Mouse (Mus musculus): ENCODE results near the gene Ccdc106. TPM values are rescaled to one million over a fixed set of nuclear protein-coding genes. Genes with fewer than 3 reads are reported as not detected.
A peak's percentile ranks its signal among the peaks of the same experiment; 100 is the strongest.

The Ccdc106 gene
- total and polyA plus RNA-seq, 3 experiments: 0.52 to 0.81 TPM; not detected in 1

DNA sequence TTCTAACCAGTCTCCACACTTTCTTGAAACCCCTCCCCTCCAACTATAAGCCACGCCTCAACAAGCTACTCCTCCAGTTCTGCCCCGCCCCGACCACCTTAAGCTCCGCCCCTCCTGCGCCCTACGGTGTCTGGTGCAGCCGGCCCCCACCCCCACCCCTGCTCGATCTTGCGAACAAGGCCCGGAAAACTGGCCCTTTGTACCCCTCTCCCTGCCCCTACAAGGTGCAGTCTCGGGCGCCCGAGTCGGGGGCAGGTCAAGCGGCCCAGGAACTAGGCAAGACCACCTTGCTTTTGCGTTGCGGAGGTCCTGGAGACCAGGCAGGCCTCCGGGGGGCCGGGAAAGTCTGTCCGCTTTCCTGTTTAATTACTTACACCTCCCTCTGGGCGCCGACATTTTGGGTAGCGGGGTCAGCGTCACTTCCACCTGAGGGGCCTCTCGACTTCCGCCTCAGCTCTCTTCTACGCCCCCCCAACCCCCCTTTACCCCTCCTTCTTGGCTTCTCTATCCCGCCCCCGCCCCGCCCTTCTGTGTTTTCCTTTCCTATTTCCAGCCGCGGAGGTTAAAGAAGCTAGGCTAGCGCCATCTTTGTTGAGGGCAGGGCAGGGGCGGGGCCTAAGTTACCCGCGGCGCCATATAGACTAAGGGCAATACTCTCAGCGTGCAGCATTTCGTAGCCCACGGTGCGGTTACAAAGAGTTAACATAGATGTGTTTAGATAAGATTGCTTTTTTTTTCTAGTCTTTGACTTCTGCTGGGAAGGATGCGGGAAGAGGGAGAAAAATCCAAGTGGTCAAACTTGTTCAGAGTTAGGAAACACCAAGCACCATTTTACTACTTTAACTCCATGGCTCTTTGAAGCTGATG, 5.9 kb upstream of the Ccdc106 start, which contains the start of the genes Zfp524 and Fiz1 (continued):
- TF ChIP-seq ETS1 (conservative IDR thresholded peaks at IDR 0.05; ENCODE audit: low read depth, low read length): no peak
- TF ChIP-seq JUND (conservative IDR thresholded peaks at IDR 0.05; ENCODE audit: low read depth, low read length): no peak
- TF ChIP-seq ZNF384 (IDR thresholded peaks at IDR 0.05; ENCODE audit: low read depth, low read length): peak; percentile 42; the same call in 1 of the 2 replicates
- no peak for TF ChIP-seq MAX (IDR thresholded peaks at IDR 0.05; ENCODE audit: low read length)
- TF ChIP-seq ZC3H11A (IDR thresholded peaks at IDR 0.05; ENCODE audit: low read depth, low read length): no peak
- 0 out of 2 replicates have a peak, but pooled peaks have one; percentile 50 for TF ChIP-seq E2F4 (IDR thresholded peaks at IDR 0.05; ENCODE audit: insufficient replicate concordance, low read depth, low read length)
- no peak for TF ChIP-seq CTCF (conservative IDR thresholded peaks at IDR 0.05 in 1 of 2, IDR thresholded peaks at IDR 0.05 in 1 of 2; ENCODE audit: low read depth in 2 of 2, low read length in 2 of 2)
- TF ChIP-seq UBTF (IDR thresholded peaks at IDR 0.05; ENCODE audit: low read depth, low read length): no peak; the same call in 1 of the 2 replicates
- TF ChIP-seq RAD21 (IDR thresholded peaks at IDR 0.05; ENCODE audit: low read depth, low read length): no peak
- TF ChIP-seq SIN3A (IDR thresholded peaks at IDR 0.05; ENCODE audit: low read length): no peak; the same call in 1 of the 2 replicates
- peak; percentile 67 for TF ChIP-seq NELFE (IDR thresholded peaks at IDR 0.05; ENCODE audit: low read depth, low read length)
- no peak; the same call in 1 of the 2 replicates for TF ChIP-seq ZMIZ1 (IDR thresholded peaks at IDR 0.05; ENCODE audit: low read depth, low read length)

- Histone ChIP-seq H3K9ac (ENCODE audit: insufficient read depth, low read depth) (peak within 1 kb of the TSS; percentile 97), H3K79me2 (replicated peaks; ENCODE audit: control insufficient read depth, extremely low read depth, insufficient read depth, poor library complexity, severe bottlenecking) (peaks cover 6% of the 10 kb centered on the region; the same call in 1 of the 2 replicates), H3K36me3 (replicated peaks in 1 of 2; ENCODE audit: control insufficient read depth in 1 of 2, insufficient read depth in 1 of 2, low read length in 1 of 2) (peaks cover 28 to 39% of the 10 kb centered on the region in 2 experiments), H3K9me3 (replicated peaks; ENCODE audit: low read length) (peaks cover 6% of the 10 kb centered on the region), H3K27me3 (replicated peaks) (no peaks in the 10 kb centered on the region), H3K4me3 (replicated peaks in 1 of 3; ENCODE audit: low read depth in 2 of 3, low read length in 2 of 3, poor library complexity in 1 of 3) (peak within 1 kb of the TSS; percentile 75 to 81 (median 78)), H3K4me2 (ENCODE audit: insufficient read depth, low read depth, poor library complexity, severe bottlenecking) (peak within 1 kb of the TSS; percentile 74), H3K4me1 (ENCODE audit: control insufficient read depth in 1 of 2, insufficient read depth in 2 of 2) (peaks cover 4 to 37% of the 10 kb centered on the region in 2 experiments), H3K27ac (ENCODE audit: insufficient read depth, low read depth) (peak within 1 kb of the TSS; percentile 90)
- DNase-seq (ENCODE audit: extremely low read depth): peak; percentile 94
- dilution Hi-C loops (cut with MboI; ENCODE audit: extremely low pct_ligation_motif_present, extremely low pct_unique_long_range_greater_than_20kb, low sequenced_read_pairs) (no loop called here), in situ Hi-C loops (cut with MboI; ENCODE audit: low pct_ligation_motif_present, low pct_unique_long_range_greater_than_20kb, low sequenced_read_pairs) (no loop called here)
- TF ChIP-seq MXI1 (IDR thresholded peaks at IDR 0.05; ENCODE audit: low read depth, low read length) (peak; percentile 66), HCFC1 (IDR thresholded peaks at IDR 0.05; ENCODE audit: low read depth, low read length) (no peak), JUN (IDR thresholded peaks at IDR 0.05; ENCODE audit: insufficient read depth, low read depth, low read length) (no peak), ETS1 (conservative IDR thresholded peaks at IDR 0.05; ENCODE audit: low read depth, low read length) (no peak), CHD1 (IDR thresholded peaks at IDR 0.05; ENCODE audit: low read depth, low read length) (no peak), MAZ (IDR thresholded peaks at IDR 0.05; ENCODE audit: low read depth, low read length) (peak; percentile 91), ZKSCAN1 (IDR thresholded peaks at IDR 0.05; ENCODE audit: borderline replicate concordance, low read depth, low read length) (no peak), RCOR1 (conservative IDR thresholded peaks at IDR 0.05; ENCODE audit: low read depth, low read length) (no peak), JUND (conservative IDR thresholded peaks at IDR 0.05; ENCODE audit: low read depth, low read length) (no peak), CTCF (conservative IDR thresholded peaks at IDR 0.05 in 1 of 2, IDR thresholded peaks at IDR 0.05 in 1 of 2; ENCODE audit: low read depth in 2 of 2, low read length in 2 of 2) (no peak), ZNF384 (IDR thresholded peaks at IDR 0.05; ENCODE audit: low read depth, low read length) (no peak), SIN3A (IDR thresholded peaks at IDR 0.05; ENCODE audit: low read length) (peak; percentile 54; the same call in 1 of the 2 replicates), USF2 (conservative IDR thresholded peaks at IDR 0.05; ENCODE audit: low read depth, low read length) (no peak), BHLHE40 (IDR thresholded peaks at IDR 0.05; ENCODE audit: low read depth, low read length) (peak; percentile 93), GABPA (IDR thresholded peaks at IDR 0.05; ENCODE audit: insufficient replicate concordance, low read depth, low read length) (no peak), TCF12 (IDR thresholded peaks at IDR 0.05; ENCODE audit: low read depth, low read length) (peak; percentile 19; the same call in 1 of the 2 replicates), KAT2A (IDR thresholded peaks at IDR 0.05; ENCODE audit: insufficient replicate concordance, low read length) (0 out of 2 replicates have a peak, but pooled peaks have one; percentile 2), CHD2 (IDR thresholded peaks at IDR 0.05; ENCODE audit: low read length) (0 out of 2 replicates have a peak, but pooled peaks have one; percentile 55), IRF4 (IDR thresholded peaks at IDR 0.05; ENCODE audit: low read depth, low read length) (0 out of 2 replicates have a peak, but pooled peaks have one; percentile 16), ZC3H11A (IDR thresholded peaks at IDR 0.05; ENCODE audit: low read depth, low read length) (no peak), SMC3 (IDR thresholded peaks at IDR 0.05; ENCODE audit: low read depth, low read length) (no peak), MEF2A (IDR thresholded peaks at IDR 0.05; ENCODE audit: borderline replicate concordance, low read depth, low read length) (no peak; the same call in 1 of the 2 replicates), UBTF (IDR thresholded peaks at IDR 0.05; ENCODE audit: low read depth, low read length) (no peak), EP300 (IDR thresholded peaks at IDR 0.05; ENCODE audit: low read length) (no peak), ELF1 (IDR thresholded peaks at IDR 0.05; ENCODE audit: low read depth, low read length) (peak; percentile 54), NELFE (IDR thresholded peaks at IDR 0.05; ENCODE audit: low read depth, low read length) (peak; percentile 40; the same call in 1 of the 2 replicates)
These were observed 5.0 kb upstream of the Ccdc106 start, which contains the start of gene Gm44973 for GRCm38 (mm10) chr7:5015118-5016001. TSS of gene Gm44973 (plus strand) at chr7:5015496.

Measured in CH12.LX (cell line).